Mouse (Mus musculus): ENCODE measurements at regions not wholly inside any gene's neighbourhood (a gene's known extent, or its start where the extent isn't known, plus 50 kb on each side); places are given as distances from the start of the nearest gene placed in this dataset.
A peak's percentile ranks its signal among the peaks of the same experiment; 100 is the strongest.
"Not testable (repeated sequence)": the region's sequence is repeated elsewhere in the genome, so short reads cannot be mapped to it uniquely, and the experiment has no call there.

DNA sequence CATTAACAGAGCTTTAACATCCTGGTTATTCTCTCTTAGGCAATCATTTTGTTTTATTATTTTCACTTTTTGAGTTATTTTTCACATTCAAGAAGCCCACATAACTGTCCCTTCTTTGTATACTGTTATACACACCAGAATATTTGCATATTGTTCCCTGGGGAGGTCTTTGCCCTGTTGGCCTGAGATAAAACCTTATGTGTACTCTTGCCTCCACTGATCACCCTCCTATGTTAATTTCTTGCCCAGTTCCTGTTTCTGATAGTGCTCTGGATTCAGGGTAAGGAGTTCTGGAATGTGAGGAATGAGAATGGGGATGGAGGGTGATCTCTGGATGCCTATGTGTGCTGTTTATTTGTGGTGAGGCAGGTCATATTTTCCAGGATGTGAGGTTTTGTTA, 77.7 kb upstream of the Olfr161 start:
- H3K79me2 ChIP-seq (replicated peaks; ENCODE audit: control insufficient read depth, extremely low read depth, insufficient read depth, poor library complexity, severe bottlenecking); H3K27me3 ChIP-seq (replicated peaks); H3K27ac ChIP-seq (ENCODE audit: insufficient read depth, low read depth); H3K4me1 ChIP-seq (ENCODE audit: control insufficient read depth in 1 of 2, insufficient read depth in 2 of 2); H3K9ac ChIP-seq (ENCODE audit: insufficient read depth, low read depth); H3K36me3 ChIP-seq (replicated peaks in 1 of 2; ENCODE audit: control insufficient read depth in 1 of 2, insufficient read depth in 1 of 2, low read length in 1 of 2); dilution Hi-C loops (cut with MboI; ENCODE audit: extremely low pct_ligation_motif_present, extremely low pct_unique_long_range_greater_than_20kb, low sequenced_read_pairs); H3K9me3 ChIP-seq (replicated peaks; ENCODE audit: low read length); H3K4me2 ChIP-seq (ENCODE audit: insufficient read depth, low read depth, poor library complexity, severe bottlenecking); in situ Hi-C loops (cut with MboI; ENCODE audit: low pct_ligation_motif_present, low pct_unique_long_range_greater_than_20kb, low sequenced_read_pairs); H3K4me3 ChIP-seq (replicated peaks in 1 of 3; ENCODE audit: low read depth in 2 of 3, low read length in 2 of 3, poor library complexity in 1 of 3): not testable (repeated sequence)
- peak; percentile 72 for DNase-seq (ENCODE audit: extremely low read depth)
- peak; percentile 51; the same call in 1 of the 2 replicates for TF ChIP-seq EP300 (IDR thresholded peaks at IDR 0.05; ENCODE audit: low read length)

DNA sequence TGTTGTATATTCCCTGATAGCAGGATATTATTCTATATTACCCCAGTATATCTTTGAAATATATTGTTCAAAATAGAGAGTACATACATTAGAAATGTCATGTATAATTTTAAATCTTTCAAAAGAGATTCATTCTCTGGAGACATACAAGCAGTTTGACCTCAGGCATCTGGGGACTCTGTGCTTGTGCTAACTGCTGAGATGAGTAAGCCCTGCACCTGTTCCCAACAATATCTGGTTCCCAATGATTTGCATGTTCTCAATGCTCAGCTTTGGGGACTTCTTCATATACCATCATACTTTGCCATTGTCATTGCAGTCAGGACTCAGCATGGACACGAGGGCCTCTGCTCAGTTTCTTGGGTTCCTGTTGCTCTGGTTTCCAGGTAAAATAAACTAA, 60.3 kb upstream of the Olfr161 start:
- H3K4me1 ChIP-seq (ENCODE audit: control insufficient read depth in 1 of 2, insufficient read depth in 2 of 2), result peaks cover 0 to 13% of the 10 kb centered on the region in 2 experiments; a peak in 2 of 4 replicates
- H3K9ac ChIP-seq (ENCODE audit: insufficient read depth, low read depth); in situ Hi-C loops (cut with MboI; ENCODE audit: low pct_ligation_motif_present, low pct_unique_long_range_greater_than_20kb, low sequenced_read_pairs); H3K27me3 ChIP-seq (replicated peaks); H3K36me3 ChIP-seq (replicated peaks in 1 of 2; ENCODE audit: control insufficient read depth in 1 of 2, insufficient read depth in 1 of 2, low read length in 1 of 2); dilution Hi-C loops (cut with MboI; ENCODE audit: extremely low pct_ligation_motif_present, extremely low pct_unique_long_range_greater_than_20kb, low sequenced_read_pairs); H3K27ac ChIP-seq (ENCODE audit: insufficient read depth, low read depth); H3K9me3 ChIP-seq (replicated peaks; ENCODE audit: low read length); H3K4me2 ChIP-seq (ENCODE audit: insufficient read depth, low read depth, poor library complexity, severe bottlenecking); H3K79me2 ChIP-seq (replicated peaks; ENCODE audit: control insufficient read depth, extremely low read depth, insufficient read depth, poor library complexity, severe bottlenecking); H3K4me3 ChIP-seq (replicated peaks in 1 of 3; ENCODE audit: low read depth in 2 of 3, low read length in 2 of 3, poor library complexity in 1 of 3): not testable (repeated sequence)
- DNase-seq (ENCODE audit: extremely low read depth), result peak; percentile 78
- peak; percentile 70 for TF ChIP-seq ETS1 (conservative IDR thresholded peaks at IDR 0.05; ENCODE audit: low read depth, low read length)
- peak; percentile 56; the same call in 1 of the 2 replicates for TF ChIP-seq BHLHE40 (IDR thresholded peaks at IDR 0.05; ENCODE audit: low read depth, low read length)
- peak; percentile 41; the same call in 1 of the 2 replicates for TF ChIP-seq JUN (IDR thresholded peaks at IDR 0.05; ENCODE audit: insufficient read depth, low read depth, low read length)
- TF ChIP-seq MAX (IDR thresholded peaks at IDR 0.05; ENCODE audit: low read length), result peak; percentile 35; the same call in 1 of the 2 replicates
- peak; percentile 90 for TF ChIP-seq EP300 (IDR thresholded peaks at IDR 0.05; ENCODE audit: low read length)
- TF ChIP-seq TCF12 (IDR thresholded peaks at IDR 0.05; ENCODE audit: low read depth, low read length), result peak; percentile 77
- peak; percentile 78 for TF ChIP-seq IRF4 (IDR thresholded peaks at IDR 0.05; ENCODE audit: low read depth, low read length)

DNA sequence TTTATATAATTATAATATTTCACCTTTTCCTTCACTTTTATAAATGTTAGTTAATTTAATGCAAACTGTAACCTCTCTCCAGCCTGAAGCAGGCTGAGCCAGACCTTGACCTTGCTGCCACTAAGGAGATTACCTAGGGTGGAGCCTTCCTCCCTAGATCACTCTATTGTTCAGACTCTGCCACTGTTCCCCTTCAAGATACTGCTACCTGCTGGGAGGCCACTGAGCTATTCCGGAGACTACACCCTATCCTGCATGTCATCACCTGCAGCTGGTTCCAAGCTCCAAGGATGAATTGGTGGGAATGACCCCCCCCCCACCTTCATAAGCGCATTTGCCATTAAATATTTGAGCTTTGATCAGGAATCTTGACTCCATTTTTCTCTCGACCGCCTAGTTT, 58.8 kb upstream of the Olfr161 start:
- H3K4me3 ChIP-seq (replicated peaks in 1 of 3; ENCODE audit: low read depth in 2 of 3, low read length in 2 of 3, poor library complexity in 1 of 3); DNase-seq (ENCODE audit: extremely low read depth); dilution Hi-C loops (cut with MboI; ENCODE audit: extremely low pct_ligation_motif_present, extremely low pct_unique_long_range_greater_than_20kb, low sequenced_read_pairs); in situ Hi-C loops (cut with MboI; ENCODE audit: low pct_ligation_motif_present, low pct_unique_long_range_greater_than_20kb, low sequenced_read_pairs); H3K36me3 ChIP-seq (replicated peaks in 1 of 2; ENCODE audit: control insufficient read depth in 1 of 2, insufficient read depth in 1 of 2, low read length in 1 of 2); H3K27me3 ChIP-seq (replicated peaks); H3K27ac ChIP-seq (ENCODE audit: insufficient read depth, low read depth); H3K4me2 ChIP-seq (ENCODE audit: insufficient read depth, low read depth, poor library complexity, severe bottlenecking); H3K9ac ChIP-seq (ENCODE audit: insufficient read depth, low read depth); H3K9me3 ChIP-seq (replicated peaks; ENCODE audit: low read length); H3K79me2 ChIP-seq (replicated peaks; ENCODE audit: control insufficient read depth, extremely low read depth, insufficient read depth, poor library complexity, severe bottlenecking): not testable (repeated sequence)
- peaks cover 0 to 26% of the 10 kb centered on the region in 2 experiments; a peak in 2 of 4 replicates for H3K4me1 ChIP-seq (ENCODE audit: control insufficient read depth in 1 of 2, insufficient read depth in 2 of 2)

Data from CH12.LX (cell line).